Mouse (Mus musculus) megakaryocyte progenitor cell, adult 5-6 weeks (primary cell): ENCODE data around the gene Fscn2. TPM values are rescaled to one million over a fixed set of nuclear protein-coding genes. Genes with fewer than 3 reads are reported as not detected.

Experiments
- ATAC-seq: replicated peaks from 2 replicates; pipeline ENCODE4 v1.8.0; 2016; ENCODE audit warnings: mild to moderate bottlenecking, moderate TSS enrichment, inconsistent platforms; ENCODE audit not compliant: poor library complexity
- total RNA-seq, 2 experiments: library from RNA; stranded (forward) in 1 of 2; stranded (reverse) in 1 of 2; fragments of 157-497, 149-512 nt in 1 of 2; fragments of 200-1000 nt in 1 of 2; gene quantifications; 2 replicates each; pipeline versions ENCODE4 v1.2.3 to v1.2.4; 2015 to 2017

Gene Fscn2
- not detected in 2 replicates for total RNA-seq (2015)
- not detected in 2 replicates for total RNA-seq (2017)

- ATAC-seq, result no peak
Measured at GRCm38 (mm10) chr11:120361295-120361694, at the start of gene Fscn2. Gene Fscn2 (plus strand): TSS chr11:120361534.

GRCm38 (mm10) chr11:120311561-120311960, 49.8 kb upstream of the Fscn2 start:
- ATAC-seq, result no peak

- ATAC-seq, result no peak
Measured at GRCm38 (mm10) chr11:120312069-120312468, 49.3 kb upstream of the Fscn2 start.

- no peak for ATAC-seq
Measured at GRCm38 (mm10) chr11:120313906-120314685, 47.2 kb upstream of the Fscn2 start.

- no peak for ATAC-seq
Measured at GRCm38 (mm10) chr11:120314721-120315415, 46.5 kb upstream of the Fscn2 start.

GRCm38 (mm10) chr11:120315416-120315761, 45.9 kb upstream of the Fscn2 start:
- peak; percentile 5; the same call in 1 of the 2 replicates for ATAC-seq

GRCm38 (mm10) chr11:120315832-120316689, 45.3 kb upstream of the Fscn2 start:
- peak; percentile 95 for ATAC-seq

GRCm38 (mm10) chr11:120316690-120317254, 44.6 kb upstream of the Fscn2 start:
- peak; percentile 27; the same call in 1 of the 2 replicates for ATAC-seq

- no peak for ATAC-seq
Measured at GRCm38 (mm10) chr11:120317456-120317855, 43.9 kb upstream of the Fscn2 start.

- ATAC-seq, result no peak
Measured at GRCm38 (mm10) chr11:120319310-120319709, 42.0 kb upstream of the Fscn2 start.

GRCm38 (mm10) chr11:120320156-120320555, 41.2 kb upstream of the Fscn2 start:
- no peak for ATAC-seq

- no peak for ATAC-seq
Measured at GRCm38 (mm10) chr11:120335431-120336021, 25.8 kb upstream of the Fscn2 start.

- no peak for ATAC-seq
Measured at GRCm38 (mm10) chr11:120337447-120337846, 23.9 kb upstream of the Fscn2 start.

- no peak for ATAC-seq
Measured at GRCm38 (mm10) chr11:120338786-120339185, 22.5 kb upstream of the Fscn2 start.

GRCm38 (mm10) chr11:120339978-120340513, 21.3 kb upstream of the Fscn2 start:
- peak; percentile 79 for ATAC-seq

GRCm38 (mm10) chr11:120341661-120342060, 19.7 kb upstream of the Fscn2 start:
- ATAC-seq, result no peak

GRCm38 (mm10) chr11:120342656-120343160, 18.6 kb upstream of the Fscn2 start:
- no peak for ATAC-seq

GRCm38 (mm10) chr11:120343519-120344309, 17.6 kb upstream of the Fscn2 start:
- ATAC-seq, result no peak

GRCm38 (mm10) chr11:120344310-120344920, 16.9 kb upstream of the Fscn2 start:
- no peak for ATAC-seq
